Mouse (Mus musculus): ENCODE data around the gene Prr5.

GRCm38 (mm10) chr15:84732425-84732749 is 63.0 kb downstream of the Prr5 start:
- TF ChIP-seq CTCF (IDR thresholded peaks at IDR 0.05; ENCODE audit: low read depth, low read length) (no peak), GATA1 (IDR thresholded peaks at IDR 0.05; ENCODE audit: borderline replicate concordance, low read length) (no peak), POLR2AphosphoS5 (IDR thresholded peaks at IDR 0.05; ENCODE audit: insufficient replicate concordance, low read depth, low read length) (no peak), TAL1 (conservative IDR thresholded peaks at IDR 0.05; ENCODE audit: low read depth, low read length) (no peak)
